Mouse (Mus musculus) Patski (cell line): ENCODE results near the gene Nav2. TPM values are rescaled to one million over a fixed set of nuclear protein-coding genes. Genes with fewer than 3 reads are reported as not detected.

Source experiments
- ATAC-seq: fragments of 100-300 bp; one replicate; pipeline ENCODE4 v1.8.0; 2021
- CTCF ChIA-PET: fragments of 350-600 bp; sonication (Branson Sonifier 250); formaldehyde crosslinking; loops from one replicate; lab custom pipeline; 2022; ENCODE audit warnings: inconsistent platforms; lab: Charles Lee
- POLR2A ChIA-PET: fragments of 350-600 bp; sonication (Branson Sonifier 250); formaldehyde crosslinking; loops from one replicate; lab custom pipeline; 2022; ENCODE audit warnings: antibody characterized with exemption, inconsistent platforms; lab: Charles Lee
- DNase-seq: peaks from one replicate; pipeline ENCODE4 v3.0.0-alpha.2; 2011; ENCODE audit warnings: low read depth, low spot score
- H3K27me3 ChIP-seq: fragments of 371-371 bp; one replicate; pipeline ENCODE4 v1.5.1; 2021
- CTCF ChIP-seq: fragments of 100-300 bp; IDR thresholded peaks from one replicate; pipeline ENCODE4 v1.5.1; 2021
- in situ Hi-C: fragments of 300-500 bp; cut with MboI; formaldehyde crosslinking; loops from 3 replicates; pipeline ENCODE4 v1.11.1; 2018; ENCODE audit warnings: low pct_unique_long_range_greater_than_20kb, mixed read lengths
- polyA plus RNA-seq: library from polyadenylated mRNA; unstranded; gene quantifications from one replicate; pipeline ENCODE4 v1.2.3, GENCODE M21; 2021

The Nav2 gene
- polyA plus RNA-seq, 1 experiment from 2014 or later: 13.3 TPM

DNA sequence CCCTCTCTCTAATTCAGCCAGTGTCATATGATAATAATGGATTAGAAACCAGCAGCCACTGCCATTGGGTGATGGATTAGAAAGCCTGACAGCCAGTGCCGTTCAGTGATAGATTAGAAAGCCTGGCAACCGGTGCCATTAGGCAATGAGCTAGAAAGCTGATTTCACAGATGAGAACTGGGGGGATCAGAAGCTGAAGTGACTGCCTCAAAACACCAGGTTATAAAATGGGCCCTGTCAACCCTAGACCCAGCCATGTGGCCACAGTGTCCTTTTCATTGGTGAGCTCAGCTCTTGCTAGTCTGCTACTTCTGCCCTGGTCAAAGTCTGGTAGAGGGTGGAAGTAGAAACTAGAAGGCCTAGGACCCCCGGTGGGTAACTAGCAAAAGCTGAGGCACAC is 595.8 kb downstream of the Nav2 start:
- CTCF ChIA-PET: interaction anchor here (0.7 to 2.3 kb wide), 3 partner anchors 10 to 48 kb away, joined by 3 to 7 read pairs (median 4); no protein-coding TSS in a partner anchor
- POLR2A ChIA-PET: interaction anchor here (1.3 kb wide), 1 partner anchor 9 kb away, joined by 5 read pairs; no protein-coding TSS in a partner anchor
- in situ Hi-C loops: no loop called here
- H3K27me3 ChIP-seq: no peaks in the 10 kb centered on the region
- TF ChIP-seq CTCF: no peak
- ATAC-seq (no peak), DNase-seq (no peak)

GRCm38 (mm10) chr7:49505024-49505423 is 596.5 kb downstream of the Nav2 start:
- TF ChIP-seq CTCF: no peak
- CTCF ChIA-PET: interaction anchor here (0.7 to 2.3 kb wide), 2 partner anchors 11 to 48 kb away, joined by 4 to 7 read pairs; no protein-coding TSS in a partner anchor
- H3K27me3 ChIP-seq: no peaks in the 10 kb centered on the region
- ATAC-seq (no peak), DNase-seq (no peak)
- POLR2A ChIA-PET: interaction anchor here (1.3 kb wide), 1 partner anchor 8 kb away, joined by 5 read pairs; no protein-coding TSS in a partner anchor
- in situ Hi-C loops: no loop called here

- CTCF ChIA-PET: interaction anchor here (1.1 to 4.6 kb wide), 3 partner anchors 13 to 22 kb away, joined by 3 to 20 read pairs (median 4); no protein-coding TSS in a partner anchor
- DNase-seq: no peak
- no peak for TF ChIP-seq CTCF
- in situ Hi-C loops: no loop called here
- no peaks in the 10 kb centered on the region for H3K27me3 ChIP-seq
- peak; percentile 74 for ATAC-seq
- POLR2A ChIA-PET: no interaction called here
These were observed 597.7 kb downstream of the Nav2 start for GRCm38 (mm10) chr7:49506085-49506820.

DNA sequence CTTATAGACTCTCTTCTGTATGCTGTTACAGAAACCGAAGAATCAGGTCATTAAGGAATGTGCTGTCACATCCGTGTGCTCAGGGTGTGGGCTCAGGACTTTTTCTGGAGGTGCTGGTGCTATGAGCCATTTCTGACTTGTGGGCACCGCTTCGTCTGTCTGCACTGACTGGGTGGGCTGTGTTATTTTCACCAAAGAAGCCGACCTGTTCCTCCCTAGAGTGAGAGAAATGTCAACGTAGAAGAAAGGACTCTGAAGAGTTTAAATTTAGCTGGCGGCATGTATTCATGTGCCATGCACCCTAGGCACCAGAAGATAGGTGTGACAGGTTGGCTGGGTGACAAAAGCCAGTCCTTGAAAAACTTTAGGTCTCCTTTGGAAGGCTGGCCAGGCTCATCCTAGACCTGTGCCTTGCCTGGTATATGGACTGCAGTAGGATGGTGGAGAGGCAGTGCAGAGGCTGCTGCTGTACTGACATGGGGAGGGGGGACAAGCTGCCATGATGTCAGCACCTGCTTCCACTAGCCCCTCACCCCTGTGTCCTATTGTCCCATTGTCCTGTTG is 599.5 kb downstream of the Nav2 start:
- ChIA-PET CTCF (interaction anchor here (1.2 to 4.6 kb wide), 3 partner anchors 14 to 34 kb away, joined by 3 to 20 read pairs (median 3); no protein-coding TSS in a partner anchor), POLR2A (interaction anchor here (0.6 kb wide), 1 partner anchor 9 kb away, joined by 3 read pairs; no protein-coding TSS in a partner anchor)
- no peaks in the 10 kb centered on the region for H3K27me3 ChIP-seq
- DNase-seq (no peak), ATAC-seq (no peak)
- TF ChIP-seq CTCF: no peak
- in situ Hi-C loops: no loop called here

DNA sequence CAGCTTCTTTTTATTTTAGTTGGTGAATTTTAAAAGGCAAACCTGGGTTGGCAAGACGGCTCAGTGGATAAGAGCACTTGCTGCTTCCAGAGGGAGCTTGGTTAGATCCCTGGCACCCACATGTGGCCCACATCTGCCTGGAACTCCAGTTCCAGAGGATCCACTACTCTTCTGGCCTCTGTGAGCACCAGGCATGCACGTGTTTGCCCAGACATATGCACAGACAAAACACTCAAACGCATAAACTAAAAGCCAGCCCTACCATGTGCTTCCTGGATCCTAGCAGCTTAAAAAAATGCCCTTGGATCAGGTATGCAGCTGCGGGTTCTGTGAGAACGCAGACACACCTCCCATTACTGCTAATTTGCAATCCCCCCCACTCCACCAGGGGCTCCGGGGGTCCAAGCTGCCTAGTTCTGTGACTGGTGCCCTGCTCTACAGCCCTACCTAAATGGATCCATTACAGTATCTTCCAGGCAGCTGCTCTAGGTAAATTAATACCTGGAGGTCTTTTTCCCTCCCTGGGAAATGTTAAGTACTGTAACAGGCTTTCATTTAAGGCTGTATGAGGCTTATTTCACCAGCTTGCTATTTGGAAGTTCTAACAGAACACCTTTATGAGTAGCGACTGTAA is 603.4 kb downstream of the Nav2 start:
- in situ Hi-C loops: no loop called here
- ATAC-seq (no peak), DNase-seq (no peak)
- no peak for TF ChIP-seq CTCF
- H3K27me3 ChIP-seq: no peaks in the 10 kb centered on the region
- POLR2A ChIA-PET: interaction anchor here (0.6 kb wide), 2 partner anchors 12 to 18 kb away, joined by 3 to 5 read pairs; no protein-coding TSS in a partner anchor
- CTCF ChIA-PET: interaction anchor here (1.0 kb wide), 1 partner anchor 12 kb away, joined by 3 read pairs; no protein-coding TSS in a partner anchor

GRCm38 (mm10) chr7:49513763-49514437 is 605.4 kb downstream of the Nav2 start:
- in situ Hi-C loops: no loop called here
- ChIA-PET CTCF (interaction anchor here (0.8 to 1.8 kb wide), 2 partner anchors 8 to 88 kb away, joined by 3 to 4 read pairs; no protein-coding TSS in a partner anchor), POLR2A (interaction anchor here (1.4 kb wide), 1 partner anchor 9 kb away, joined by 5 read pairs; no protein-coding TSS in a partner anchor)
- ATAC-seq (no peak), DNase-seq (no peak)
- H3K27me3 ChIP-seq: no peaks in the 10 kb centered on the region
- no peak for TF ChIP-seq CTCF

GRCm38 (mm10) chr7:49515012-49515411 is 606.5 kb downstream of the Nav2 start:
- no peaks in the 10 kb centered on the region for H3K27me3 ChIP-seq
- ChIA-PET POLR2A (no interaction called here), CTCF (interaction anchor here (1.0 to 2.2 kb wide), 2 partner anchors 44 to 248 kb away, joined by 3 to 9 read pairs; no protein-coding TSS in a partner anchor)
- ATAC-seq (peak; percentile 40), DNase-seq (no peak)
- no peak for TF ChIP-seq CTCF
- in situ Hi-C loops: no loop called here

DNA sequence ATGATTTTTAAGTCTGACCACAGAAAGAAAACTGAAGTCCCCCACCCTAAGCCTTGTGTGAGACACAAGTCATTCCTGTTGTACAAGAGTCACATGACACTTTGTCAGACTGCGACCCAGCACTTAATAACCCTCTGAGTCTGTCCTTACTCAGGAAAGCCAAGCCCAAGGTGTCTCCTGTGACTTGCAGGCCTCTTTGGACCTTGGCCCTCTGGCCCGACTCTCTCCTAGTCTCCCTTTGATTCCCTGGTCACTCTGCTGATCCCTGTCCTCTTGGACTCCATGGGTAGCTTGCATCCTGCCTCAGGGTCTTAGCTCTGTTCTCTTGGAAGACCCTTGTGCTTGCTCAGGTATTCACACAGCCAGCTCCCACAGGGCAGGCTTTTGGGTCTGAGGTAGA is 612.0 kb downstream of the Nav2 start:
- no peaks in the 10 kb centered on the region for H3K27me3 ChIP-seq
- ChIA-PET POLR2A (no interaction called here), CTCF (interaction anchor here (1.2 to 2.6 kb wide), 3 partner anchors 27 to 80 kb away, joined by 4 to 8 read pairs (median 4); no protein-coding TSS in a partner anchor)
- no peak for TF ChIP-seq CTCF
- in situ Hi-C loops: loop anchor here (5.0 kb wide), 1 partner anchor 37 kb away; no protein-coding TSS in a partner anchor
- no peak for ATAC-seq
- no peak for DNase-seq

DNA sequence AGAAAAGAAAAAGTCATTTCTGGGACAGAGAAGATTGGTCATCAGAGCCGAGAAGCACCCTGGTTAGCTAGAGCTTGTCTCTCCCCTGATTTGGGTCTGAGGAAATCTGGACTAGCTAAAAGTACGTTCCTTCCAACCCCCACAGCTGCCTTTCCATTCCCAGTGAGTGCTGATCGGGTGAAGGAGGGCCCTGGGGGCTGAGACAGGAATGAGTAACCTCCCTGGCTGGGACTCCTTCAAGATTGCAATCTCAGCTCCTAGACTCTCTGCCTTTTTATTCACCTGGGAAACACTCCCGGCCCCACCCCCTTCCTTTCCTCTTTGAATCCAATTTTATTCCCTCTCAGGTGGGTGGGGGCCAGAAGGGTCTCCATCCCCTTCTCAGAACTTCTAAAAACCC is 612.8 kb downstream of the Nav2 start:
- ChIA-PET CTCF (interaction anchor here (0.9 to 2.6 kb wide), 7 partner anchors 8 to 79 kb away, joined by 3 to 8 read pairs (median 4); no protein-coding TSS in a partner anchor), POLR2A (no interaction called here)
- DNase-seq (no peak), ATAC-seq (no peak)
- in situ Hi-C loops: loop anchor here (5.0 kb wide), 1 partner anchor 36 kb away; no protein-coding TSS in a partner anchor
- TF ChIP-seq CTCF: no peak
- no peaks in the 10 kb centered on the region for H3K27me3 ChIP-seq
